Mouse (Mus musculus) limb, embryonic 10.5 days (tissue): ENCODE measurements around the gene Gabbr2. TPM values are rescaled to one million over a fixed set of nuclear protein-coding genes. Genes with fewer than 3 reads are reported as not detected.

ENCODE experiments used
- DNase-seq: peaks from one replicate; pipeline ENCODE4 v3.0.0-alpha.2; 2017; ENCODE audit warnings: low spot score
- H3K27ac ChIP-seq: fragments of 300-500 bp; sonication (generic); 2 replicates; pipeline ENCODE4 v1.5.1; 2016; ENCODE audit warnings: mild to moderate bottlenecking
- H3K27me3 ChIP-seq: fragments of 300-500 bp; sonication (generic); 2 replicates; pipeline ENCODE4 v1.6.1; 2016; ENCODE audit warnings: low read depth, mild to moderate bottlenecking; ENCODE audit not compliant: poor library complexity, severe bottlenecking
- H3K36me3 ChIP-seq: fragments of 300-500 bp; sonication (generic); 2 replicates; pipeline ENCODE4 v1.6.1; 2016; ENCODE audit warnings: mild to moderate bottlenecking, moderate library complexity
- H3K4me1 ChIP-seq: fragments of 300-500 bp; sonication (generic); 2 replicates; pipeline ENCODE4 v1.6.1; 2016
- H3K4me3 ChIP-seq: fragments of 300-500 bp; sonication (generic); 2 replicates; pipeline ENCODE4 v1.5.1; 2016; ENCODE audit warnings: mild to moderate bottlenecking, moderate library complexity
- H3K9me3 ChIP-seq: fragments of 300-500 bp; sonication (generic); replicated peaks from 2 replicates; pipeline ENCODE4 v1.6.1; 2016; ENCODE audit warnings: mild to moderate bottlenecking
- WGBS: fragments of 180-500 bp; shearing (Covaris S2); methylation state at CpG from one replicate; pipeline ENCODE4 v1.1.7; 2016; 5-methylcytosine and 5-hydroxymethylcytosine counted together
- polyA plus RNA-seq: library from polyadenylated mRNA; unstranded; fragments of >200 nt; fragmentation: Nextera tagmentation; extraction: Ambion mirVana; gene quantifications from 2 replicates; pipeline ENCODE4 v1.2.1, GENCODE M21; 2016

Gene Gabbr2
- polyA plus RNA-seq, 1 experiment from 2014 or later, result 0.10 TPM

- no peaks in the 10 kb centered on the region for H3K4me1 ChIP-seq
- H3K4me3 ChIP-seq, result no peak overlapping the region
- no peak overlapping the region for H3K27ac ChIP-seq
- H3K9me3 ChIP-seq, result no peaks in the 10 kb centered on the region
- peaks cover 5% of the 10 kb centered on the region; the same call in 1 of the 2 replicates for H3K27me3 ChIP-seq
- DNase-seq, result no peak
- WGBS, result 90% methylated on average over 4 of the region's 4 CpGs
- H3K36me3 ChIP-seq, result no peaks in the 10 kb centered on the region
These were observed 9.6 kb downstream of the Gabbr2 start for GRCm38 (mm10) chr4:46982094-46982493.

GRCm38 (mm10) chr4:46978371-46978770 is 13.3 kb downstream of the Gabbr2 start:
- no peaks in the 10 kb centered on the region for H3K36me3 ChIP-seq
- H3K27me3 ChIP-seq, result no peaks in the 10 kb centered on the region
- H3K27ac ChIP-seq, result no peak overlapping the region
- no peak for DNase-seq
- H3K9me3 ChIP-seq, result no peaks in the 10 kb centered on the region
- 89% methylated on average over 6 of the region's 6 CpGs for WGBS
- no peak overlapping the region for H3K4me3 ChIP-seq
- H3K4me1 ChIP-seq, result no peaks in the 10 kb centered on the region

- Histone ChIP-seq H3K27ac (no peak overlapping the region), H3K9me3 (no peaks in the 10 kb centered on the region), H3K27me3 (no peaks in the 10 kb centered on the region), H3K4me1 (no peaks in the 10 kb centered on the region), H3K36me3 (no peaks in the 10 kb centered on the region), H3K4me3 (no peak overlapping the region)
- WGBS, result 92% methylated on average over 7 of the region's 7 CpGs
- DNase-seq, result no peak
These were observed 14.5 kb downstream of the Gabbr2 start for GRCm38 (mm10) chr4:46977161-46977560.

GRCm38 (mm10) chr4:46976671-46977071 is 15.0 kb downstream of the Gabbr2 start:
- H3K27ac ChIP-seq, result no peak overlapping the region
- no peaks in the 10 kb centered on the region for H3K27me3 ChIP-seq
- H3K4me3 ChIP-seq, result no peak overlapping the region
- H3K4me1 ChIP-seq, result no peaks in the 10 kb centered on the region
- no peaks in the 10 kb centered on the region for H3K36me3 ChIP-seq
- no peak for DNase-seq
- H3K9me3 ChIP-seq, result no peaks in the 10 kb centered on the region
- 69% methylated on average over 11 of the region's 11 CpGs for WGBS

DNA sequence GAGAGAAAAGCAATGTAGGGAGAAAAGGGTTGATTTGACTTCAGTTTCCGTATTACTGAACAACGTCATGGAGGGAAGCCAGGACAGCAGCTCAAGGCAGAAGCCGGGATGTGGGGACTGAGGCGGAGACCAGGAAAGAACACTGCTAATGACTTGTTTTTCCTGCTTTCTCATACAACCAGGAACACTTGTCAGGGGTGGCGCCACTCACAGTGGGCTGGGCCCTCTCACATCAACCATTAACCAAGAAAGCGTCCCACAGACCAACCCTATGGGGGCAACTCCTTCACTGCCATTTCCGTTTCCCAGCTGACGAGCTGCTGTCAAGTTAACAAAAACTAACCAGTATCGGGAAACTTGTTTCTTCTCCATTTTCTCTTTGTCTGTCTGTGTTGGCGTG is 18.4 kb downstream of the Gabbr2 start:
- no peaks in the 10 kb centered on the region for H3K4me1 ChIP-seq

GRCm38 (mm10) chr4:46967981-46968380 is 23.7 kb downstream of the Gabbr2 start:
- Histone ChIP-seq H3K36me3 (no peaks in the 10 kb centered on the region), H3K9me3 (no peaks in the 10 kb centered on the region), H3K27me3 (no peaks in the 10 kb centered on the region), H3K4me3 (no peak overlapping the region), H3K4me1 (no peaks in the 10 kb centered on the region), H3K27ac (no peak overlapping the region)
- DNase-seq, result no peak
- WGBS, result 63% methylated on average over 10 of the region's 10 CpGs

More for the DNA sequence above, 18.4 kb downstream of the Gabbr2 start:
- no peaks in the 10 kb centered on the region for H3K36me3 ChIP-seq
- WGBS, result 85% methylated on average over 10 of the region's 10 CpGs
- no peaks in the 10 kb centered on the region for H3K27me3 ChIP-seq
- H3K4me3 ChIP-seq, result no peak overlapping the region
- H3K9me3 ChIP-seq, result no peaks in the 10 kb centered on the region
- no peak for DNase-seq
- H3K27ac ChIP-seq, result no peak overlapping the region

DNA sequence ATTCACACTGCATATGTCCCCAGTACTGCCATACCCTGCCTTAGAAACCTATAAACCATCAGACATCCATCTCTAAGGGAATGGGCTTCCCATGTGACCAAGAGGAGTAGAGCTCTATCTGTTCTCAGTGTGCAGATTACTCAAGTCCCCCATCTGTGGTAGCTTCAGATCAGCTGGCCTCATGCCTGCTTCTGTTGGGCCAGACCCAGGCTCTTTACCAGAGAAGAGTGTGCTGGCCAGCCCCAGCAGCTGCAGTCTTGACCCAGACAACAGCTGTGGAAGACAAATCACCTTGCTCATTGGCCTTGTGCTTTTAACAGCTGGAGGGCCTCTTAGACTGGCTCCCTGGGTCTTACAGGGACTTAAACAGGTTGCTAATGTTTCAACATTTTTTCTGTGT is 25.1 kb downstream of the Gabbr2 start:
- no peaks in the 10 kb centered on the region for H3K9me3 ChIP-seq
- DNase-seq, result no peak
- H3K4me3 ChIP-seq, result no peak overlapping the region
- no peak overlapping the region for H3K27ac ChIP-seq
- H3K4me1 ChIP-seq, result no peaks in the 10 kb centered on the region
- no peaks in the 10 kb centered on the region for H3K36me3 ChIP-seq
- no peaks in the 10 kb centered on the region for H3K27me3 ChIP-seq

- Histone ChIP-seq H3K27me3 (no peaks in the 10 kb centered on the region), H3K4me3 (no peak overlapping the region), H3K27ac (no peak overlapping the region), H3K9me3 (no peaks in the 10 kb centered on the region), H3K36me3 (no peaks in the 10 kb centered on the region), H3K4me1 (no peaks in the 10 kb centered on the region)
- 76% methylated on average over 2 of the region's 2 CpGs for WGBS
- no peak for DNase-seq
These were observed 30.3 kb downstream of the Gabbr2 start for GRCm38 (mm10) chr4:46961403-46961802.

DNA sequence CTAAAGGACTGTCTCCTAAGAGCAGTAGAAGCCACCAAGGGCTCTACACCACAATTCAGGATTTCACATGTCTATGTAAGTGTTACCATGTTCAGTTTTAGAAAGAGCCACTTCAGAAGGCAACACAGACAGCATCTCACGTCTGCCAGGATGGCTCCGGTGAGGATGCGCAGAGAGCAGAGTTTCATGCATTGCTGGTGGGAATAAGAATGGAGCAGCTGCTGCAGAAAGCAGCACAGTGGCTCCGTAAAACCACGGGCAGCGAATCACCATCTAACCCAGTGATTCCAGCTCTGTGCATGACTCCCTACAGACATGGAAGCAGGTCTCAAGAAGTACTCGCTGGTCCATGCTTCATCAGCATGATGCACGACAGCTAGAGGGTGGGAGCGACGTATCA is 31.5 kb downstream of the Gabbr2 start:
- H3K4me1 ChIP-seq, result no peaks in the 10 kb centered on the region
- H3K27me3 ChIP-seq, result no peaks in the 10 kb centered on the region
- no peak for DNase-seq
- H3K36me3 ChIP-seq, result no peaks in the 10 kb centered on the region
- H3K9me3 ChIP-seq, result no peaks in the 10 kb centered on the region
- 87% methylated on average over 10 of the region's 10 CpGs for WGBS
- no peak overlapping the region for H3K27ac ChIP-seq
- no peak overlapping the region for H3K4me3 ChIP-seq

DNA sequence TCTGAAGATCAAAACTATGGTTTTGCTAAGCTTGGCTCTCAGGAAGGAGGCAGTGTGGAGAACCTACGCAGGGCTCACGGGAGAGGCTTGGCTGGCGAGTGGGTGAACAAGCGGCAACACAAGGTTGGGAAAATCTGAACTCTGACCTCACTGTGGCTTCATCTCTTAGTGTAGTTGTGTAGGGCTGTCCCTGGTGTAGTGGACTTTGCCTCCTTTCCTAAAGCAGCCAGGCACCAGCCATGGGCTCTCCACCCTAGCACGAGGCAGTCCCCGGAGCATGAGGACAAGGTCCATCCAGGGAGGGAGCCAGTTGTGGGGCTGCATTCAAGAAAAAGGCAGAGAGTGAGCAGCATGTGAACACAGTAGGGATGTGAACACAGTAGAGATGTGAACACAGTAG is 31.9 kb downstream of the Gabbr2 start:
- WGBS, result 92% methylated on average over 6 of the region's 6 CpGs
- H3K27me3 ChIP-seq, result no peaks in the 10 kb centered on the region
- H3K36me3 ChIP-seq, result no peaks in the 10 kb centered on the region
- no peak for DNase-seq
- no peak overlapping the region for H3K4me3 ChIP-seq
- no peaks in the 10 kb centered on the region for H3K4me1 ChIP-seq
- no peaks in the 10 kb centered on the region for H3K9me3 ChIP-seq
- H3K27ac ChIP-seq, result no peak overlapping the region

- H3K9me3 ChIP-seq, result no peaks in the 10 kb centered on the region
- H3K27me3 ChIP-seq, result no peaks in the 10 kb centered on the region
- H3K36me3 ChIP-seq, result no peaks in the 10 kb centered on the region
- DNase-seq, result no peak
- 87% methylated on average over 7 of the region's 7 CpGs for WGBS
- H3K4me3 ChIP-seq, result no peak overlapping the region
- H3K4me1 ChIP-seq, result no peaks in the 10 kb centered on the region
- H3K27ac ChIP-seq, result no peak overlapping the region
These were observed 33.7 kb downstream of the Gabbr2 start for GRCm38 (mm10) chr4:46957955-46958354.

GRCm38 (mm10) chr4:46956966-46957365 is 34.7 kb downstream of the Gabbr2 start:
- Histone ChIP-seq H3K27ac (no peak overlapping the region), H3K9me3 (no peaks in the 10 kb centered on the region), H3K36me3 (no peaks in the 10 kb centered on the region), H3K4me1 (no peaks in the 10 kb centered on the region), H3K4me3 (no peak overlapping the region), H3K27me3 (no peaks in the 10 kb centered on the region)
- WGBS, result 72% methylated on average over 4 of the region's 4 CpGs
- no peak for DNase-seq

DNA sequence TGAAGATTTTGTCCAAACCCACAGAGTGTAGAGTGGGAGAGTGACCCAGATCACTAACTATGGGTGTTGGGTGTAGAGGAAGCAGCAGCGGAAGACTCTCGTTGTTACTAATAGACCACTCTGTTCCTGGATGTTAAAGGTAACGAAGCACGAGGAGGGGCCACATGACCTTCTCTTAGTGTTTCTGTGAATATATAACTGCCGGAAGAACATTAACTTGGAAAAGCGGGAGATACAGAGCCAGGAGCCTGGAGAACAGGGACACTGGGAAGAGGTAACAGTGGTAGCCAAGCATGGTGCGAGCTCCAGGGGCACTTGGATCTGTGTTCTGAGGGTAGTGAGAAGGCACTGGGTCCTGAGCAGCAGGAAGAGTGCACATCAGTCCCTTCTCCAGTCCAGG is 38.7 kb downstream of the Gabbr2 start:
- no peak overlapping the region for H3K27ac ChIP-seq
- DNase-seq, result no peak
- no peaks in the 10 kb centered on the region for H3K9me3 ChIP-seq
- H3K4me1 ChIP-seq, result no peaks in the 10 kb centered on the region
- H3K36me3 ChIP-seq, result no peaks in the 10 kb centered on the region
- H3K27me3 ChIP-seq, result no peaks in the 10 kb centered on the region
- WGBS, result 88% methylated on average over 7 of the region's 7 CpGs
- H3K4me3 ChIP-seq, result no peak overlapping the region

- Histone ChIP-seq H3K27ac (no peak overlapping the region), H3K9me3 (no peaks in the 10 kb centered on the region), H3K36me3 (no peaks in the 10 kb centered on the region), H3K27me3 (no peaks in the 10 kb centered on the region), H3K4me3 (no peak overlapping the region), H3K4me1 (no peaks in the 10 kb centered on the region)
- 93% methylated on average over 4 of the region's 4 CpGs for WGBS
- no peak for DNase-seq
These were observed 39.1 kb downstream of the Gabbr2 start for GRCm38 (mm10) chr4:46952562-46952961.
